Mouse (Mus musculus) layer of hippocampus, adult 18-20 months (tissue): Measurements from ENCODE around the gene Fam107a. TPM values are rescaled to one million over a fixed set of nuclear protein-coding genes. Genes with fewer than 3 reads are reported as not detected.

Experiments used
- DNase-seq, 2 experiments: peaks; one replicate each; pipeline ENCODE4 v3.0.0; 2022; ENCODE audit warnings: low spot score in 2 of 2
- total RNA-seq, 2 experiments: library from RNA; stranded (reverse); gene quantifications; 2 replicates each; pipeline ENCODE4 v1.2.3; 2021

The Fam107a gene
- total RNA-seq, 2 experiments from 2014 or later, result 310 to 362 TPM

DNA sequence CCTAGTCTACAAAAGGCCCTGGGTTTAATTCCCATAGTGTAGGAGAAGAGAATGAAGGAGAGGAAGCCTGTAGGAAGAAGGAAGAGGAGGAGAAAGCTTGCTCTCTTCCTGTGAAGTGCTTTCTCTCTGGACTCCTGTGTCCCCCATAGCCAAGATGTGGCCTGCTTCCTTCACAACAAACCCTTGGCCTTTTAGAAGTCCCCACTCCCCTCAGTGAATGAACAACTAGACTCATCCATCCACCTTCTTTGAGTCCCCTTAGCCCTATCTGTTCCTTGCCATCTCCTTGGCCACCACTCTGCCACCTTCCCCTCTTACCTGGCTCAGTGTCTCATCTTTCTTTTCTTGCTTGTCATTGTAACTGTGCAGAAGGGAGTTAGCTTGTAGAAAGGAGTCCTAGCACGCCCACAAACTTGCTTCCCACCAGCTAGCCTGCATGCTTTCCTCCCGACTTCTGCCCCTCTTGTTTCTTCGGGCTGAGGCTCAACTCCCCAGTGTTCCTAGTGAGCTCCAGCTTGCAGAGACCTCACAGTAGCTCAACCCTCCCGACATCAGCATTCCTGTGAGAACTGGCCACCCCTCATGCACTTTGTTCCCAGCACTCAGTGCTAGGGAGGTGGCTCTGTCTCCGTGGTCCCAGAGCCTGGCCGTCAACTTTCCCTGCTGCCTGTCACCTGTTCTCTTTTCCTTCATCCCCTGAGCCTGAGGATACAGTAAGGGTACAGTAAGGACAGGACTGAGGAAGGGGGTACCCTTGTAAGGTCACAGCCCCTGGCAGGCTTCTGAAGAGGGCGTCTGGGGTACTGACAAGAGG is 60.1 kb downstream of the Fam107a start:
- DNase-seq, result no peak

DNA sequence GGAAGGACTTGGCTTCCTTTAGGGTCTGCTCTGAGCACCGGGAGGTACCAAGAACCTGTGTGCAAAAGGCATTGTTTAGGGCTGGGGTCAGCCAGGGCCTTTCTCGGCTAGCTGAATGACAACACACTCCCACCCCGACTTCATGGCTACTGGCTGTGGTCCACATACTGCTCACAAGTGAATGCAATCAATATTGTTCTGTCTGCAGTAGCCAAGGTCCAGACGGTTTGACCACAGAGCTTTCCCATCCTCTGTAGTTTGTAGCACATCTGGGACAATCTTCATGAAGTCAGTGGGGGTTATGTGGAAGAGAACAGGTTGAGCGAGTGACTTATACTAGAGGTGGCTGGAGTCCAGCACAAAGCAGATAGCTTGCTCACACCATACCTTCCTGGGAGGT is 60.9 kb downstream of the Fam107a start:
- DNase-seq, result no peak

GRCm38 (mm10) chr14:8256072-8256471 is 61.8 kb downstream of the Fam107a start:
- no peak for DNase-seq

DNA sequence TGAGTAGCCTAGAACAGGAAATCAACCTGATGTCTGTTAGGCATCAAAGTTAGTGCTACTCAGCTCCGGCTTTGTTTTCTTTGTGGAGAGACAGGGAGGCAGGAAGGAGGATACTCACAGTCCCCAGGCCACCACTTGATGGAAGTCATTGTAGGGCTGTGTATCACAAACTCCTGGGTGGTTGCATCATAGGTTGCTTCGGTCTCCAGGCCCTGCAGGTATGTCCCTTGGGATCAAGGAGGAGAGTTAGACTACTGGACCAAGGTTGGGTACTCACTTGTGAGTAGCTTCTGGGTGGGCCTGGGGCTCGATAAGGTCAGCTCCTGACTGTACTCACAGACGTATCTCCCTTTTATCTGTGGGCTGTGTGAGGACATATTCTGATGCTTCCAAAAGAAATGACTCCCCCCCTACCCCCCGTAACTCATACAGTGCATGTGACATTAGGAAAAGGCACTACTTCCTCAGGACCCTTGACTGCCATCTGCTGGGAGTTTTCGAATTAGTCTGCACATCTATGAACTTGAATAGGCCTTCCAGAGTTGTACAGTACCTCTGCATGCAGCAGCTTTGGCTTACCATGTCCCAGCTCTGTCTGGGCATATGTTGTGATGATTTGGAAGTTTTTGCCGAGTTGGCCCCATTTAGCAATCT is 62.6 kb downstream of the Fam107a start:
- peak; percentile 38 to 82 for DNase-seq

DNA sequence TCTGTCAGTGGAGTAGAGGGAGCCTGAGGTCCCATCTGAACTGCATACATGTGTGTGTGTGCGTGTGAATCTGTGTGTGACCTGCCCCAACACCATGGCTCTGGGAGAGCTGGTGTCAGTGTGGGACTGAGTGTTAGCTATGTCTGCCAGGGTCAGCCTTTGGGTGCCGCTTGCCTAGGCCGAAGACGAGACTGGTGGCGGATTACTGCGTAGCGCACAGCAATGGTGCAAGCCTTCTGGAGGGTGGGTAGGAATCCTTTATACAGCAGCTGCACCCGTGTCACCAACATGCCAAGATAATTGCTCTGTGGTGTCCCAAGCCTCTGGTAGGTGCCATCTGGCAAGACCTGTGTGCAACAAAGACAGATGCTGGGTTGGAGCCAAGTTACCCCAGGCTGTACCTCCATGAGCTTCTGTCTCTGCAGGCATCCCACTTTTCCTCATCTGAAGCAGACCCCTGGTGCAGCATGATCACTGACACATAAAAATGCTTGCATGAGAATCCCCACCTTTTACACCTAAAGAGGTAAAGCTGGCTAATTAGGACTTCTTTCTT is 66.4 kb downstream of the Fam107a start:
- DNase-seq, result no peak

- no peak for DNase-seq
Observed at GRCm38 (mm10) chr14:8250141-8250871, 67.5 kb downstream of the Fam107a start.

DNA sequence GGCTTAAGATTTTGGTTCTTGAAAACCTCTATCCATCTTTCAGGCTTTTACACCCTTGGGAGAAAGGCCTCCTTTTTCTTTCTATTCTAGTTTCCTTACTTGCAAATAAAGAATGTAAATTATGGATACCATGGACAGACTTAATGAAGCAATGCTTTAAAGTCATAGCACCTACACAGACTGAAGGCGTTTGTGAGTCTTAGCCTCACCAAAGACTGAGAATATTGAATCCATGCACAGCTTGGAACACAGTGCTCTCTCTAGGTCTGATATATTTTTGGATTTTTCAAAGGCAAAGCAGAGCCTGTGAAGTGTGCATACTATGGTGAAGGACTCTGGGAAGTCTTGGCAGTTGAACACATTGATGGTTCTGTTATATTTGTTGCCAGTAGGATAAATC is 68.6 kb downstream of the Fam107a start:
- DNase-seq, result no peak

- DNase-seq, result no peak
Observed at GRCm38 (mm10) chr14:8246878-8247277, 70.9 kb downstream of the Fam107a start.

Other genes with a start within 250 kb of the Fam107a start
- 10 to 100 TPM; 24.4 to 34.7 TPM for gene Rpp14, start 237.7 kb downstream of the Fam107a start, total RNA-seq
- gene Pxk, start 219.8 kb downstream of the Fam107a start, total RNA-seq, result 10 to 100 TPM; 29.6 to 32.4 TPM
- 100 to 1,000 TPM; 169 to 171 TPM for gene Pdhb, start 145.0 kb downstream of the Fam107a start, total RNA-seq
- gene Kctd6, start 103.9 kb downstream of the Fam107a start, total RNA-seq, result 10 to 100 TPM; 69.7 to 74.9 TPM
- not detected for gene Acox2, start 58.7 kb downstream of the Fam107a start, total RNA-seq
- gene Oit1, start 60.7 kb upstream of the Fam107a start, total RNA-seq, result not detected